Mouse (Mus musculus) lung, postnatal 0 days (tissue): Measurements from ENCODE around the gene Fam89b. TPM values are rescaled to one million over a fixed set of nuclear protein-coding genes. Genes with fewer than 3 reads are reported as not detected.
A peak's percentile ranks its signal among the peaks of the same experiment; 100 is the strongest.

ENCODE experiments used
- ATAC-seq: fragments of 200-750 bp; cut with Nextera tagmentation; 2 replicates; pipeline ENCODE4 v1.8.0; 2017; ENCODE audit warnings: moderate library complexity
- DNase-seq: peaks from one replicate; pipeline ENCODE4 v3.0.0-alpha.2; 2016; ENCODE audit warnings: low spot score
- H3K27ac ChIP-seq: fragments of 300-500 bp; sonication (generic); 2 replicates; pipeline ENCODE4 v1.5.1; 2014; ENCODE audit warnings: antibody characterized with exemption, mild to moderate bottlenecking, low read length, mixed read lengths
- H3K27me3 ChIP-seq: fragments of 300-500 bp; sonication (generic); replicated peaks from 2 replicates; pipeline ENCODE4 v1.6.1; 2014; ENCODE audit warnings: low read length, mixed read lengths; ENCODE audit not compliant: insufficient read depth
- H3K36me3 ChIP-seq: fragments of 300-500 bp; sonication (generic); 2 replicates; pipeline ENCODE4 v1.6.1; 2014; ENCODE audit warnings: low read length, mixed read lengths; ENCODE audit not compliant: insufficient read depth
- H3K4me1 ChIP-seq: fragments of 300-500 bp; sonication (generic); 2 replicates; pipeline ENCODE4 v1.6.1; 2014; ENCODE audit warnings: antibody characterized with exemption, low read depth, low read length, mixed read lengths; ENCODE audit not compliant: insufficient read depth
- H3K4me2 ChIP-seq: fragments of 300-500 bp; sonication (generic); replicated peaks from 2 replicates; pipeline ENCODE4 v1.6.1; 2014; ENCODE audit warnings: low read depth, mild to moderate bottlenecking, low read length, moderate library complexity, mixed read lengths
- H3K4me3 ChIP-seq: fragments of 300-500 bp; sonication (generic); 2 replicates; pipeline ENCODE4 v1.5.1; 2014; ENCODE audit warnings: low read depth, low read length
- H3K9ac ChIP-seq: fragments of 300-500 bp; sonication (generic); replicated peaks from 2 replicates; pipeline ENCODE4 v1.6.1; 2014; ENCODE audit warnings: low read depth, mild to moderate bottlenecking
- H3K9me3 ChIP-seq: fragments of 300-500 bp; sonication (generic); 2 replicates; pipeline ENCODE4 v1.6.1; 2016; ENCODE audit warnings: low read length, mixed read lengths
- CTCF ChIP-seq: IDR thresholded peaks from 2 replicates; pipeline ENCODE4 v1.5.1; 2016; ENCODE audit warnings: antibody characterized with exemption, mild to moderate bottlenecking
- EP300 ChIP-seq: IDR thresholded peaks from 2 replicates; pipeline ENCODE4 v1.6.1; 2016; ENCODE audit warnings: antibody characterized with exemption, mild to moderate bottlenecking, control low read depth
- WGBS: fragments of 180-500 bp; shearing (Covaris S2); extraction: QIAGEN DNeasy Blood & Tissue Kit; methylation state at CpG from one replicate; pipeline ENCODE4 v1.1.7; 2014; 5-methylcytosine and 5-hydroxymethylcytosine counted together
- polyA plus RNA-seq: library from polyadenylated mRNA; unstranded; fragments of >200 nt; fragmentation: Nextera tagmentation; extraction: Ambion mirVana; gene quantifications from 2 replicates; pipeline ENCODE4 v1.2.1, GENCODE M21; 2015

Fam89b gene
- polyA plus RNA-seq, 1 experiment from 2014 or later, result 126 TPM

DNA sequence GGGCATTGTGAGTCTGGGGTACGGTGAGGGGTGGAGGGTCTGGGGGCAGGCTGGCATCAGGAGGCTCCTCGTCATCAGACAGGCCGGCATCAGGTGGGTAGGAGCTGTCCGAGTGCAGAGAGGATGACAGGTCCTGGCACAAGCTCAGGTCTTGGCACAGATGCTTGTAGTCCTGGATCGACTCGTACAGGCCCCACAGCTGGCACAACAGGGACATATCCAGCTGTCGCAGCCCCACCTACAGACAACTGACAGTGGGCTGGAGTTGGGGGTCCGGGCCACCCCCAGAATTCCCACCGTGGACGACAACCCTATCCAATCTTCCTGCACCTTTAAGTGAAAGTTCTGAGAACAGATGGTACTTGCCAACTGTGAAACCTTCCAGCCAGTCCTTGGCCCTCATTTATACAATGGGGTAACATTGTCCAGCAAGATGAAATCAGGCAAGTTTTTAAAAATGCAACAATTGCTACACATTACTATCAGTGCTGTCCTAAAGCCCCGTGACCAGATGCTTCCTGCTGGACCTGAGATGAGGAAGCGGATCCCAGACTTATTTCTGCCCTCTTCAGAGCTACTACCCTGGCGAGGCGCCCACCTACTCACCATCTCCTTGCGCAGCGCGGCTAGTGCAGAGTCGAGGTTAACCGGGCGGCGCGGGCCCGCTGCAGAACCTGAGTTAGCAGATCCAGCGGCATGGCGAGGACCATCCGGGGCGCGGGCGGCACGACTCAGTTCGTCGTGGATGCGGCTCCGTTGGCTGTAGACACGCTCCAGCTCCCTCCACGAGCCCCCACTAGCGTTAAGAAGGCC is 616 bp downstream of the Fam89b start:
- ATAC-seq (peak; percentile 8), DNase-seq (peak; percentile 65)
- Histone ChIP-seq H3K9me3 (no peaks in the 10 kb centered on the region), H3K9ac (peak overlapping the region; percentile 91), H3K36me3 (no peaks in the 10 kb centered on the region), H3K27me3 (no peaks in the 10 kb centered on the region), H3K4me1 (peaks cover 45% of the 10 kb centered on the region), H3K27ac (peak overlapping the region; percentile 91), H3K4me2 (peak overlapping the region; percentile 90), H3K4me3 (peak overlapping the region; percentile 92)
- WGBS, result 7% methylated on average over 37 of the region's 37 CpGs
- no peak for TF ChIP-seq EP300
- TF ChIP-seq CTCF, result no peak

DNA sequence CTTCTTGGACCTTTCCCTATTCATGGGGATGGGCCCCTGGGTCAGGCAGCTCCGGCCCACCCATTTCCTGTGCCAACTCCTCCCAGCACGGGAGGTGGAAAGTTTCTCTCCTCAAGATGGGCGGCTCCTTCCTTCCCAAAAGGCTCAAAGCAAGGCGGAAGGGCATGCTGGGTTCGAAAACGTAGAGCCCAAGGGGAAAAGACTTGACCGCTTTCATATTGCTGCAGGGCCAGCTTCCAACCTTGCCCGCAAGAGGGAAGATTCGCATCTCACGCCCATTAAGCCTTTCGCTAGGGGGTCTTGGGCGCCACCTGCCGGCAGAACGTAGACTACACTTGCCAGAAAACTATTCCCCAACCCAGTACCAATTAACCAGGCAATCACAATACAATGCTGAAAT is 1.8 kb downstream of the Fam89b start:
- peak; percentile 99 for TF ChIP-seq CTCF
- TF ChIP-seq EP300, result peak; percentile 89
- H3K27ac ChIP-seq, result peak overlapping the region; percentile 84

DNA sequence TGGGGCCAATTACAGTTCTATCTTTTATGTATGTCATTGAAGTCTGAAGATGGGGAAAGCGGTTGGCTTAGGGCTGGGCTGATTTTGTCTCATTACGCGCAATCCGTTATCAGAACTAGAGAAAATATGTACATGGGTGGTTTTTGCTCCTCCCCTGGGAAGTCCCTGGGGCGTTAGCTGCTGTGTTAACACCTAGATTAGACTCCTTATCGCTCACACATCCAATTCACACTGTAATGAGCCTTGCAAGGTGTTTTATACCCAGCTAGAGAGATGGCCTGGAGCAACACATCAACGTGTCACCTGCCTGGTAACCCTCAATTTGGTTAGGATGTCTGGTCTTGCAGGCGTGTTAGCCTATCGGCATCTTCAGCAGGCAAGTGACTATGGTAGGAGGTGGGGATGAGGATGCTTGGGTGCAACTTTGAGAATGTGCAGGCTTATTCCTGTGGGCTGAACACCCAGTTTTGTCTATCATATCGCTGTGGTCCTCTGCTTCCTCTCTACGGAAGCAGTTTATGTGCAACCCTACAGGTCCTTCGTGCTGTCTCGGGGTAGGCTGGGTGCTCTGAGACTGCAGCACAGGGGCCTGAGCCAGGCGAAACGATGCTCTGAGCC is 2.4 kb downstream of the Fam89b start:
- H3K4me3 ChIP-seq, result peak overlapping the region; percentile 92
- no peaks in the 10 kb centered on the region for H3K27me3 ChIP-seq
- TF ChIP-seq EP300, result no peak
- TF ChIP-seq CTCF, result no peak
- ATAC-seq, result no peak
- H3K27ac ChIP-seq, result peak overlapping the region; percentile 84
- WGBS, result 62% methylated on average over 15 of the region's 15 CpGs
- H3K9ac ChIP-seq, result no peak overlapping the region
- no peak for DNase-seq
- H3K4me1 ChIP-seq, result peaks cover 45% of the 10 kb centered on the region
- H3K36me3 ChIP-seq, result no peaks in the 10 kb centered on the region
- H3K9me3 ChIP-seq, result no peaks in the 10 kb centered on the region
- H3K4me2 ChIP-seq, result peak overlapping the region; percentile 90

More for the DNA sequence above, 1.8 kb downstream of the Fam89b start:
- 2% methylated on average over 14 of the region's 14 CpGs for WGBS
- Histone ChIP-seq H3K4me1 (peaks cover 45% of the 10 kb centered on the region), H3K36me3 (no peaks in the 10 kb centered on the region), H3K9me3 (no peaks in the 10 kb centered on the region), H3K27me3 (no peaks in the 10 kb centered on the region), H3K4me3 (peak overlapping the region; percentile 92), H3K9ac (no peak overlapping the region; the same call in 1 of the 2 replicates), H3K4me2 (peak overlapping the region; percentile 90)
- peak; percentile 93 for DNase-seq
- peak; percentile 10 for ATAC-seq

DNA sequence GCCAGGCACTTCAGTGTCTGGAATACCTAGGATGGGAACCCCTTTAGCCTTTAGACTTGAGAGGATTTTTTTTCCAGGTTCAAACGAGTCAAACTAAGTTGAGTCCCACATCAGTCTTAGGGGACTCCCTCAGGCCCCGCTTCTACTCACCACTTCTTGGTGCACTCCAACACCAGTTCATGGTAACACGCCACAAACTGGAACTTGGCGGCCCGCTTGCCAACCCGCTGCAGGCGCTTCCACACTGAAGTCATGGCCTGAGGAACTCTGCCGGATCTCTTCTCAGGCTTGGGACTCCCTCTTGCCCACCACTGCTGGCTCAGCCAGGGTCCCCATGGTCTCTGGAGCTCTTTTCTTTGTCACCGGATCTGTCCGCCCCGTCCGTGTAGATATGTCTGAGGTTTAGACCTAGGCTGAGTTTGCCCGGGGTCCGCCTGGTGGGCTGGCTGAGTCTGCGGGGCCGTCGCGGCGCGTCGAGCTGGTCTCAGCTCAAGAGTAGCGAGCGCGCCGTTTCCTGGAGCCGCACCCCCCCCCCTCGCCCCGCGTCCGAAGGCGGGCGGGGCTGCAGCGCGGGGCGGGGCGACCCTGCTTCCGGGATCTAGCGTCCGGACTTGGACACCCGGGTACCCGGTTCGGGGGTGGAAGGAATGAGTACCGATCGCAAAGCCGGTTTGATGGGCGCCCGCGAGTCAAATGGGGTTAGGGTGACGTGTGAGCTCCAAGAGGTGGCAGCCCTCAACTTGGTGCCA is 3.5 kb downstream of the Fam89b start, which contains the start of gene Ehbp1l1:
Gene Ehbp1l1 (minus strand): TSS at position 551 of the 749 bp plus-strand sequence.
- peaks cover 5% of the 10 kb centered on the region; the same call in 1 of the 2 replicates for H3K36me3 ChIP-seq
- peaks cover 40% of the 10 kb centered on the region for H3K4me1 ChIP-seq
- TF ChIP-seq EP300, result no peak
- peak; percentile 21; the same call in 1 of the 2 replicates for TF ChIP-seq CTCF
- no peaks in the 10 kb centered on the region for H3K27me3 ChIP-seq
- H3K4me3 ChIP-seq, result peak within 1 kb of the TSS; percentile 92
- H3K9ac ChIP-seq, result peak within 1 kb of the TSS; percentile 66
- peak within 1 kb of the TSS; percentile 84 for H3K27ac ChIP-seq
- H3K9me3 ChIP-seq, result no peaks in the 10 kb centered on the region
- 6% methylated on average over 47 of the region's 49 CpGs for WGBS
- DNase-seq (peak; percentile 84), ATAC-seq (peak; percentile 56)
- H3K4me2 ChIP-seq, result peak within 1 kb of the TSS; percentile 90

DNA sequence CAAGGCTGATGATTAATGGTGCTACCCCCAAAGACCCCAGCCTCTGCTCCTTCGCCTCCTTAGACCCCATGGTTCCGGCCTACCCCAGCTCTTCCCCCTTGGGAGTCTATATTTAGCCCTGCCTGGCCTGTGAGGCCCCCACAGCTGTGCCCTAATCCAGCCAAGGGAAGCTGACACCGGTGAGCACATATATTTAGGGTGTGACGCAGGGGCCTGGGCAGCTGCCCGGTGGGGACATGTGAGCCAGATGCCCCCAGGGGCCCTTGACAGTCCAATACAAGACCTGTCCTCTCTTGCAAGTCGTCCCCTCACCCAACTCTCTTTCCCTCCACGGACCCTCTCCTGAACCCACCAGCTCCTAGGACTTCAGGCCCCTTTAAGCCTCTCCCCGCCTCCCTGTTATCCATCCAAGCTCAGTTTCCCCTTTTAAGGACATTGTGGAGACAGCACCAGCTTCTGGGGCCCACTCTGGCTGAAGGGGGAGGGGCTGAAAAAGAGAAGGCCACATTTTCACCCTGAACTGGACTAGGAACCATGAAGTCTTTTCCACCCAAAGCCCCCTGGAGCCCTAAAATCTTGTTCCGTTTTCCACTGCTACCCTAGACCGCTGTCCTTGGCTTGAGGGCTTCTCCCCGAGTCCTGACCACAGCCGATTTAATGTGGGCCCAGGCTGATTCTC is 4.3 kb downstream of the Fam89b start:
- TF ChIP-seq EP300, result no peak
- TF ChIP-seq CTCF, result no peak
- ATAC-seq (0 out of 2 replicates have a peak, but pooled peaks have one; percentile 14), DNase-seq (peak; percentile 53)
- peaks cover 39% of the 10 kb centered on the region for H3K4me1 ChIP-seq
- H3K36me3 ChIP-seq, result peaks cover 13% of the 10 kb centered on the region; the same call in 1 of the 2 replicates
- H3K9me3 ChIP-seq, result no peaks in the 10 kb centered on the region
- WGBS, result 52% methylated on average over 12 of the region's 12 CpGs
- peak overlapping the region; percentile 56 for H3K4me3 ChIP-seq
- H3K9ac ChIP-seq, result peak overlapping the region; percentile 66
- H3K27ac ChIP-seq, result peak overlapping the region; percentile 84
- peak overlapping the region; percentile 71 for H3K4me2 ChIP-seq
- no peaks in the 10 kb centered on the region for H3K27me3 ChIP-seq
